In genomic region chr13:73469257-73469967, GRCm38 (mm10) we compare ENCODE assay signal across 9 mouse cellular contexts. TPM values are rescaled to one million over a fixed set of nuclear protein-coding genes. Genes with fewer than 3 reads are reported as not detected.
A peak's percentile ranks its signal among the peaks of the same experiment; 100 is the strongest.
DNase-seq lines count a peak whose midpoint lies in the region; ATAC-seq and TF ChIP-seq lines count a peak whose summit lies in the region.
"Had no signal": no experiment of that assay in that cellular context is flagged by ENCODE, and none has a peak within 500 bp of the region (broad histone marks: within the 10 kb centered on the region; RNA-seq: fewer than 3 reads in every experiment).

No protein-coding gene starts in this region.

- H3K27me3 ChIP-seq in lung, embryonic 14.5 days (ENCODE audit: insufficient read depth, low read length), result no peaks in the 10 kb centered on the region
- H3K27me3 ChIP-seq in forebrain, embryonic 12.5 days, result no peaks in the 10 kb centered on the region
- H3K27me3 ChIP-seq in liver, embryonic 15.5 days, result no peaks in the 10 kb centered on the region
- H3K27me3 ChIP-seq: megakaryocyte, embryonic 14.5 days had no signal

- H3K4me2 ChIP-seq in lung, embryonic 14.5 days, result peak overlapping the region; percentile 91
- H3K4me2 ChIP-seq in forebrain, embryonic 12.5 days, result peak overlapping the region; percentile 93; the same call in 1 of the 2 replicates
- peak overlapping the region; percentile 81 for H3K4me2 ChIP-seq in liver, embryonic 15.5 days

- WGBS in lung, embryonic 14.5 days, result 38% methylated on average over 9 of the region's 9 CpGs
- WGBS in forebrain, embryonic 12.5 days, result 74% methylated on average over 9 of the region's 9 CpGs
- 57% methylated on average over 9 of the region's 9 CpGs for WGBS in liver, embryonic 15.5 days (ENCODE audit: insufficient replicate concordance)

- peak overlapping the region; percentile 95 for H3K4me3 ChIP-seq in lung, embryonic 14.5 days (ENCODE audit: low read depth, low read length)
- no peak overlapping the region for H3K4me3 ChIP-seq in forebrain, embryonic 12.5 days (replicated peaks)
- peak overlapping the region; percentile 98 for H3K4me3 ChIP-seq in liver, embryonic 15.5 days (replicated peaks)

- H3K9ac ChIP-seq in lung, embryonic 14.5 days, result peak overlapping the region; percentile 91
- H3K9ac ChIP-seq in forebrain, embryonic 12.5 days, result no peak overlapping the region
- peak overlapping the region; percentile 98 for H3K9ac ChIP-seq in liver, embryonic 15.5 days

- peak; percentile 24 for DNase-seq in lung, embryonic 14.5 days
- DNase-seq in lung, adult 18-20 months, result no peak
- peak; percentile 30 for DNase-seq in thymus, postnatal 0 days (ENCODE audit: low spot score)
- no peak for DNase-seq in gastrocnemius, postnatal 36 days
- DNase-seq in frontal cortex, postnatal 25 days (ENCODE audit: low spot score in 2 of 2), result no peak
- DNase-seq: gastrocnemius, postnatal 25 days had no signal

- H3K9me3 ChIP-seq in lung, embryonic 14.5 days (ENCODE audit: low read depth, low read length), result no peaks in the 10 kb centered on the region
- no peaks in the 10 kb centered on the region for H3K9me3 ChIP-seq in forebrain, embryonic 12.5 days
- H3K9me3 ChIP-seq in liver, embryonic 15.5 days (replicated peaks), result no peaks in the 10 kb centered on the region
- H3K9me3 ChIP-seq: megakaryocyte, embryonic 14.5 days had no signal

- no peak for TF ChIP-seq CTCF in lung, embryonic 14.5 days (IDR thresholded peaks at IDR 0.05; ENCODE audit: low read depth)

- peaks cover 14% of the 10 kb centered on the region for H3K4me1 ChIP-seq in lung, embryonic 14.5 days (ENCODE audit: insufficient read depth)
- H3K4me1 ChIP-seq in forebrain, embryonic 12.5 days, result peaks cover 33% of the 10 kb centered on the region
- peaks cover 75% of the 10 kb centered on the region for H3K4me1 ChIP-seq in liver, embryonic 15.5 days (replicated peaks)

- no peak for ATAC-seq in lung, embryonic 14.5 days (ENCODE audit: insufficient read depth)
- no peak for ATAC-seq in forebrain, embryonic 12.5 days (ENCODE audit: low FRiP score)
- no peak for ATAC-seq in liver, embryonic 15.5 days (ENCODE audit: insufficient read depth)

- intact Hi-C loops in gastrocnemius, postnatal 36 days (cut with DNase I), result no loop called here

- H3K27ac ChIP-seq in lung, embryonic 14.5 days (ENCODE audit: low read depth), result no peak overlapping the region
- no peak overlapping the region for H3K27ac ChIP-seq in forebrain, embryonic 12.5 days
- peak overlapping the region; percentile 99 for H3K27ac ChIP-seq in liver, embryonic 15.5 days (replicated peaks)

- peaks cover 13% of the 10 kb centered on the region; the same call in 1 of the 2 replicates for H3K36me3 ChIP-seq in lung, embryonic 14.5 days (ENCODE audit: insufficient read depth)
- no peaks in the 10 kb centered on the region for H3K36me3 ChIP-seq in forebrain, embryonic 12.5 days (replicated peaks)
- H3K36me3 ChIP-seq in liver, embryonic 15.5 days (replicated peaks), result peaks cover 40% of the 10 kb centered on the region

RNA-seq across cellular contexts. Expression of gene Lpcat1, which starts 2.4 kb away (rescaled TPM):
- 81.8 and 85.3 TPM in 2 replicates for polyA plus RNA-seq in lung, embryonic 14.5 days (2014; fragmentation: Nextera tagmentation; extraction: Ambion mirVana)
- polyA plus RNA-seq in forebrain, embryonic 12.5 days (2016; fragmentation: Nextera tagmentation; extraction: Ambion mirVana), result 65.9 and 67.0 TPM in 2 replicates
- 73.8 and 78.2 TPM in 2 replicates for polyA plus RNA-seq in liver, embryonic 15.5 days (2015; fragmentation: Nextera tagmentation; extraction: Ambion mirVana)
- 15.7 and 18.0 TPM in 2 replicates for polyA plus RNA-seq in thymus, postnatal 0 days (2015; fragmentation: Nextera tagmentation; extraction: Ambion mirVana)
- 1 to 10 TPM; 2.7 TPM for total RNA-seq in gastrocnemius, postnatal 36 days (2021)

Comparison
In these comparisons a context has a peak if more than half of its experiments do, and no peak if none do; other contexts are left out.
1. DNase-seq: peak in lung, embryonic 14.5 days (single experiment) and thymus, postnatal 0 days (single experiment); none in lung, adult 18-20 months (0 of 2), gastrocnemius, postnatal 36 days (0 of 2) and frontal cortex, postnatal 25 days (0 of 2).
2. Peak in every context shown above with its lines, with median percentiles within 50 percentile points of each other: H3K4me2 ChIP-seq.